Comparison of ENCODE assay signal across 23 mouse cellular contexts in the genomic region with DNA sequence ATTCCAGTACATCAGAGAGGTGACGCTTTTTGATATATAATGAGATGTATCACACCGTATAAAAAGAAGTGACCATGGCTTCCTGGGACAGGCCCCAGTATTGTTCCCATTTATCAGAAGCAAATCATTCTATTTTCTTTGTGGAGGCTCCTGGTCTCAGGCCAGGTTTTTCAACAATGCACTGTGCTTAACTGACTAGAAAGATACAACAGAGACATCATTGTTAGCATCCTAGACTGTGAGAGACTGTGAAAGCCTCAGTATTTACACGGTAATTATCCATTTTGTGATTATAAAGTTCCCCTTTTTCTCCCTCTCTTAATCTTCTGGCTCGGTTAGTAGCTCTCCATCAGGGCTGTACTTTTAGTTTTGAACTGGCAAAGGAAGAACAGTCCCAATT.
A peak's percentile ranks its signal among the peaks of the same experiment; 100 is the strongest.
DNase-seq lines count a peak whose midpoint lies in the region; ATAC-seq lines count a peak whose summit lies in the region.
"Had no signal": no experiment of that assay in that cellular context is flagged by ENCODE, and none has a peak within 500 bp of the region (broad histone marks: within the 10 kb centered on the region; RNA-seq: fewer than 3 reads in every experiment).

No protein-coding gene starts in this region.

- ATAC-seq in forebrain, embryonic 14.5 days = peak; percentile 52; the same call in 1 of the 2 replicates
- peak; percentile 44; the same call in 1 of the 2 replicates for ATAC-seq in neural tube, embryonic 12.5 days (ENCODE audit: low FRiP score, low read depth)
- peak; percentile 80; the same call in 1 of the 2 replicates for ATAC-seq in midbrain, embryonic 13.5 days
- ATAC-seq in erythroid progenitor cell, adult 5-6 weeks (replicated peaks; ENCODE audit: low FRiP score, poor library complexity, severe bottlenecking) = no peak

- no peaks in the 10 kb centered on the region for H3K27me3 ChIP-seq in forebrain, embryonic 14.5 days (replicated peaks; ENCODE audit: control insufficient read depth, insufficient read depth, low read length)
- 0 out of 2 replicates have a peak, but pooled peaks cover 3% of the 10 kb centered on the region for H3K27me3 ChIP-seq in forebrain, embryonic 10.5 days (ENCODE audit: poor library complexity, severe bottlenecking)
- H3K27me3 ChIP-seq in neural tube, embryonic 12.5 days (replicated peaks) = no peaks in the 10 kb centered on the region
- no peaks in the 10 kb centered on the region for H3K27me3 ChIP-seq in midbrain, embryonic 13.5 days
- H3K27me3 ChIP-seq: embryonic facial prominence, embryonic 15.5 days; liver, embryonic 15.5 days; lung, embryonic 15.5 days had no signal

- no peak overlapping the region for H3K9ac ChIP-seq in forebrain, embryonic 14.5 days (ENCODE audit: low read length)
- no peak overlapping the region for H3K9ac ChIP-seq in neural tube, embryonic 12.5 days
- no peak overlapping the region for H3K9ac ChIP-seq in midbrain, embryonic 13.5 days (replicated peaks)
- H3K9ac ChIP-seq: embryonic facial prominence, embryonic 15.5 days; liver, embryonic 15.5 days; lung, embryonic 15.5 days had no signal

- WGBS in forebrain, embryonic 14.5 days = 39% methylated on average over 4 of the region's 4 CpGs
- 51% methylated on average over 4 of the region's 4 CpGs for WGBS in forebrain, embryonic 10.5 days
- WGBS in neural tube, embryonic 12.5 days = 36% methylated on average over 4 of the region's 4 CpGs
- WGBS in midbrain, embryonic 13.5 days = 41% methylated on average over 4 of the region's 4 CpGs

- no peaks in the 10 kb centered on the region for H3K4me1 ChIP-seq in forebrain, embryonic 14.5 days (ENCODE audit: control insufficient read depth, insufficient read depth, low read length)
- H3K4me1 ChIP-seq in forebrain, embryonic 10.5 days = no peaks in the 10 kb centered on the region
- no peaks in the 10 kb centered on the region for H3K4me1 ChIP-seq in neural tube, embryonic 12.5 days
- no peaks in the 10 kb centered on the region for H3K4me1 ChIP-seq in midbrain, embryonic 13.5 days (replicated peaks)
- H3K4me1 ChIP-seq: embryonic facial prominence, embryonic 15.5 days; heart, embryonic 10.5 days; limb, embryonic 10.5 days; liver, embryonic 15.5 days; lung, embryonic 15.5 days; megakaryocyte, embryonic 14.5 days had no signal

- H3K27ac ChIP-seq in forebrain, embryonic 14.5 days (ENCODE audit: low read depth, low read length) = no peak overlapping the region
- H3K27ac ChIP-seq in forebrain, embryonic 10.5 days = no peak overlapping the region
- H3K27ac ChIP-seq in neural tube, embryonic 12.5 days = no peak overlapping the region
- no peak overlapping the region for H3K27ac ChIP-seq in midbrain, embryonic 13.5 days
- H3K27ac ChIP-seq: embryonic facial prominence, embryonic 15.5 days; heart, embryonic 10.5 days; kidney, postnatal 0 days; limb, embryonic 10.5 days; liver, embryonic 15.5 days; lung, embryonic 15.5 days had no signal

- H3K36me3 ChIP-seq in forebrain, embryonic 14.5 days (ENCODE audit: control insufficient read depth, insufficient read depth, low read length) = no peaks in the 10 kb centered on the region
- H3K36me3 ChIP-seq in forebrain, embryonic 10.5 days (replicated peaks) = no peaks in the 10 kb centered on the region
- H3K36me3 ChIP-seq in neural tube, embryonic 12.5 days = no peaks in the 10 kb centered on the region
- H3K36me3 ChIP-seq in midbrain, embryonic 13.5 days = no peaks in the 10 kb centered on the region
- H3K36me3 ChIP-seq: embryonic facial prominence, embryonic 15.5 days; heart, embryonic 10.5 days; limb, embryonic 10.5 days; liver, embryonic 15.5 days; lung, embryonic 15.5 days had no signal

- peak; percentile 27 for DNase-seq in forebrain, embryonic 14.5 days (ENCODE audit: low spot score)
- DNase-seq in forebrain, embryonic 10.5 days (ENCODE audit: extremely low spot score, low spot score) = no peak
- no peak for DNase-seq in neural tube, embryonic 10.5 days (ENCODE audit: extremely low spot score, low spot score)
- no peak for DNase-seq in left cerebral cortex, postnatal 4 days
- DNase-seq: adrenal gland, adult 2 months; cerebellum, adult 8-10 months; cerebellum, postnatal 36 days; gastrocnemius, postnatal 10 days; kidney, adult 18-20 months; liver; lung, postnatal 36 days; thymus, postnatal 14 days had no signal

- intact Hi-C loops in left cerebral cortex, postnatal 4 days (cut with DNase I) = no loop called here

- H3K9me3 ChIP-seq in forebrain, embryonic 14.5 days (replicated peaks; ENCODE audit: control insufficient read depth, low read length) = no peaks in the 10 kb centered on the region
- no peaks in the 10 kb centered on the region for H3K9me3 ChIP-seq in forebrain, embryonic 10.5 days
- no peaks in the 10 kb centered on the region for H3K9me3 ChIP-seq in neural tube, embryonic 12.5 days
- no peaks in the 10 kb centered on the region for H3K9me3 ChIP-seq in midbrain, embryonic 13.5 days
- H3K9me3 ChIP-seq: embryonic facial prominence, embryonic 15.5 days; heart, embryonic 10.5 days; limb, embryonic 10.5 days; liver, embryonic 15.5 days; lung, embryonic 15.5 days; megakaryocyte, embryonic 14.5 days had no signal

- H3K4me2 ChIP-seq in forebrain, embryonic 14.5 days (ENCODE audit: low read length) = no peak overlapping the region
- no peak overlapping the region for H3K4me2 ChIP-seq in neural tube, embryonic 12.5 days (replicated peaks)
- H3K4me2 ChIP-seq in midbrain, embryonic 13.5 days (replicated peaks) = no peak overlapping the region
- H3K4me2 ChIP-seq: embryonic facial prominence, embryonic 15.5 days; liver, embryonic 15.5 days; lung, embryonic 15.5 days had no signal

- H3K4me3 ChIP-seq in forebrain, embryonic 14.5 days (ENCODE audit: low read depth, low read length) = no peak overlapping the region
- H3K4me3 ChIP-seq in forebrain, embryonic 10.5 days = no peak overlapping the region
- no peak overlapping the region for H3K4me3 ChIP-seq in neural tube, embryonic 12.5 days
- H3K4me3 ChIP-seq in midbrain, embryonic 13.5 days (replicated peaks) = no peak overlapping the region
- H3K4me3 ChIP-seq: embryonic facial prominence, embryonic 15.5 days; heart, embryonic 10.5 days; limb, embryonic 10.5 days; liver, embryonic 15.5 days; lung, embryonic 15.5 days; megakaryocyte, embryonic 14.5 days; myocyte had no signal
